Mouse (Mus musculus) cortical plate, adult 2 months (tissue): ENCODE data around the gene Pla2g4d.

Experiments used
- CTCF ChIP-seq: fragments of 200-500 bp; IDR thresholded peaks from 2 replicates; pipeline ENCODE4 v1.5.1; 2011; ENCODE audit warnings: mild to moderate bottlenecking, control low read depth, low read length; ENCODE audit not compliant: insufficient read depth; ENCODE audit errors: extremely low read depth
- POLR2A ChIP-seq: fragments of 200-500 bp; IDR thresholded peaks from 2 replicates; pipeline ENCODE4 v1.6.1; 2011; ENCODE audit warnings: mild to moderate bottlenecking, low read length, control low read depth; ENCODE audit not compliant: insufficient read depth; ENCODE audit errors: extremely low read depth

- no peak for TF ChIP-seq CTCF
- no peak for TF ChIP-seq POLR2A
Measured at GRCm38 (mm10) chr2:120296160-120296559, 7.2 kb upstream of the Pla2g4d start.
